Mouse (Mus musculus): ENCODE measurements around the gene Tk2. TPM values are rescaled to one million over a fixed set of nuclear protein-coding genes. Genes with fewer than 3 reads are reported as not detected.

Tk2 gene
- polyA plus RNA-seq, 1 experiment: 17.2 TPM

DNA sequence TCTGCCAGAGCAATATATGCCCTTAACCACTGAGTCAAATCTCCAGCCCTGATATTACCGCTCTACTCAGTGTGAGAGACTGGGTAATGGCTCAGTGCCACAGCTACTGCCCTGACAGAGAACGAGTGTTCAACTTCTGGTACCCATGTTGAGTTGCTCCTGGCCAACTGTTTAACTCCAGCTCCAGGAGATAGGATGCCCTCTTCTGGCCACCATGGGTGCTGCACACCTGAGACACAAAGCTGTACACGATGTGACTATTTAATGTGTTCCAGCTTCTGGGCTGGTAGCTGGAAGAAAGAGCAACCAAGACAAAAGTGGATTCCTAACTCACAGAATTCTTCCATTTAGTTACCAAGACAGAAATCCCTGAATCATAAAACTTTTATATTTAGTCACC lies 4.7 kb upstream of the Tk2 start:
- no peak overlapping the region for H3K9ac ChIP-seq (ENCODE audit: low read depth, poor library complexity, severe bottlenecking)
- H3K4me3 ChIP-seq (ENCODE audit: low read depth, low read length): no peak overlapping the region
- no peaks in the 10 kb centered on the region for H3K9me3 ChIP-seq (replicated peaks; ENCODE audit: control insufficient read depth, insufficient read depth, low read length, poor library complexity, severe bottlenecking)
- H3K27me3 ChIP-seq (ENCODE audit: control insufficient read depth, insufficient read depth, low read length, poor library complexity, severe bottlenecking): no peaks in the 10 kb centered on the region
- H3K27ac ChIP-seq (ENCODE audit: insufficient read depth, low read length): no peak overlapping the region
- peaks cover 2% of the 10 kb centered on the region for H3K36me3 ChIP-seq (ENCODE audit: control insufficient read depth, insufficient read depth, low read length, poor library complexity, severe bottlenecking)
- TF ChIP-seq CTCF (IDR thresholded peaks at IDR 0.05; ENCODE audit: low read depth, low read length): peak; percentile 81
- TF ChIP-seq EP300 (IDR thresholded peaks at IDR 0.05; ENCODE audit: insufficient read depth, low read depth, low read length): no peak
- H3K4me1 ChIP-seq (ENCODE audit: control insufficient read depth, insufficient read depth, low read length): no peaks in the 10 kb centered on the region

DNA sequence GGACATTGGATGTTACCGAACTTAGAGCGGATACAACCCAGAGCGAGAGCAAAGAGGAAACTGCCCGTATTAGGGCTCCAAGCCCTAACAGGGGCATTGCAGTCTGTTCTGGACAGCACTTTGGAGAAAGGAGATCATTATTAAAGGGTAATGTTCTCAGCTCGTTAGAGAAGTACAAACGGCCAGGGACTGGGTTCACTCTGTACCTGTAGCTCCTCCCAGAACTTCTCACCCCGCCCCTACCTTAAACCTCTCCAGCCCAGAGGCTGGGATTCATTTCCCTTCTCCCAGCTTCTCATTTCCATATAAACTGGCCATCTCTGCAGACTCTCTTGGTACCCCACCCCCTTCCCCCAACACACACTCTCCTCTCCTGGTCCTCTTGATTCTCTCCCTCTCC lies 3.1 kb upstream of the Tk2 start:
- no peak overlapping the region for H3K27ac ChIP-seq (ENCODE audit: insufficient read depth, low read length)
- H3K27me3 ChIP-seq (ENCODE audit: control insufficient read depth, insufficient read depth, low read length, poor library complexity, severe bottlenecking): no peaks in the 10 kb centered on the region
- no peak for TF ChIP-seq CTCF (IDR thresholded peaks at IDR 0.05; ENCODE audit: low read depth, low read length)
- TF ChIP-seq EP300 (IDR thresholded peaks at IDR 0.05; ENCODE audit: insufficient read depth, low read depth, low read length): no peak
- TF ChIP-seq POLR2A (IDR thresholded peaks at IDR 0.05; ENCODE audit: insufficient read depth, low read length): no peak
- no peaks in the 10 kb centered on the region for H3K36me3 ChIP-seq (ENCODE audit: control insufficient read depth, insufficient read depth, low read length, poor library complexity, severe bottlenecking)
- H3K4me1 ChIP-seq (ENCODE audit: control insufficient read depth, insufficient read depth, low read length): no peaks in the 10 kb centered on the region
- H3K4me3 ChIP-seq (ENCODE audit: low read depth, low read length): peak overlapping the region; percentile 95
- peak overlapping the region; percentile 60 for H3K9ac ChIP-seq (ENCODE audit: low read depth, poor library complexity, severe bottlenecking)
- H3K9me3 ChIP-seq (replicated peaks; ENCODE audit: control insufficient read depth, insufficient read depth, low read length, poor library complexity, severe bottlenecking): no peaks in the 10 kb centered on the region

DNA sequence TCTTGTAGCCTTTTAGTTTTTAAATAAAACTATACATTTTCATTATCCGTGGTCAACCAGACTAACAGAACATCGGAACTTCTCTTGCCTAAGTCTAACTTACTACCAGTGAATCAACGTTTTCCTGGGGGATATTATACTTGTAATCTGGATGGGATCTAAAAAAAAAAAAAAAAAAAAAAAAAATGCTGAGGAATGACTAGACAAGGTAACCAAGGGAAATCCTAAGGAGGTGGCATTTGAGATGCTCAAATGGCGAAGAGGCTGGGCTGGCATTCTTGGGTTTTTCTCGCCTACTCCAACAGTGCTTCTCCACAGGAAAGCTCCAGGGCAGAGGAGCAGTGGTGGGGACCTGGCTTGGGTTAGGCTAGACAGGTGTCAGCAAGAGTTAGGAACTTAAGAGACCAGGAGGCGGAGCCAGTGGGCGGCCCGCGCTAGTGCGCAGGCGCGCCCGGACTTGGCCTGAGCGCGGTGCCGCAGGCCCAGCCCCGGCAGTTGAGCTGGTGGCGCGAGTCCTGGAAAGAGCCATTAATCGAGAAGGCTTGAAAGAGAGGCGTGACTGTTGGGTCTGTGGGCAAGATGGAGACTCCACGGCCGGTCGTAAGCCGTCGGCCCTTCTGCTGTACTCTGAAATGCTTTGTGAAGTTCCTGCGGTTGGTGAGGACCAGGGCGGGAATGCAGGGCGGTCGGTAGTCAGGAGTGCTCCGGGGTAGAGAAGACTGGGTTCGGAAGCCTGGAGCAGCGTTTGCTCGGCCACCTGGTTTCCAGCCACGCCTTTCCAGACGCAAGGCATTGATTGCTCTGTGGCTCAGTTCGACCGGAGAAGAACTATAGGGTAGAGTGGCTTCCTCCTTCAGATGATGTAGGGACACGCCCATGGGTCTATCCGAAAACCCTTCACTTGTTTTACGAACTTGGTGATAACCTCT lies 2.3 kb upstream of the Tk2 start, which contains the start of gene Cklf:
Gene Cklf (plus strand): TSS at position 423 of the 929 bp plus-strand sequence.
- H3K9ac ChIP-seq (ENCODE audit: low read depth, poor library complexity, severe bottlenecking): peak within 1 kb of the TSS; percentile 60

DNA sequence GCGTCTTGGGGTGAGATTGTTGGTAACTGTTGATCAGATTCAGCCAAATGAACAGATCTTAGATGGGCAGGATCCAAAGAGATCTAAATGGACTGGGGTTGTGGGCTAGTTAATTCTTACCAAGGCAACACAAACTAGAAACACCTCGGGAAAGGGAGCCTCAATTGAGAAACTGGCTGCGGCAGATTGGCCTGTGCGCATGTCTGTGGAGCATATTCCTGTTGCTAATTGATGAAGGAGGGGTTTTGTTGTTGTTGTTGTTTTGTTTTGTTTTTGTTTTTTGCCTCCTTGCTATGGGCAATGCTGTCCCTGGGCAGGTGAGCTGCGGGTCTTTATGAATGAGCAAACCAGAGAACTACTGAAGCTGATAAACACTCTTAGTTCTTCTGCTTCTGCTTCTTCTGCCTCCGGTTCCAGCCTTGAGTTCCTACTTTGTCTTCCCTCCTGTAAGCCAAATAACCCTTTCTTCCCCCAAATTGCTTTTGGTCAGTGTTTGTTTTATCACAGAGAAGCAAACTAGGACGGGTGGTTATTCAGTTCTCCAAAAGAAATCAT lies 1.2 kb upstream of the Tk2 start:
- H3K36me3 ChIP-seq (ENCODE audit: control insufficient read depth, insufficient read depth, low read length, poor library complexity, severe bottlenecking): no peaks in the 10 kb centered on the region
- no peak overlapping the region for H3K4me3 ChIP-seq (ENCODE audit: low read depth, low read length)
- H3K4me1 ChIP-seq (ENCODE audit: control insufficient read depth, insufficient read depth, low read length): no peaks in the 10 kb centered on the region
- no peak overlapping the region for H3K9ac ChIP-seq (ENCODE audit: low read depth, poor library complexity, severe bottlenecking)
- H3K27me3 ChIP-seq (ENCODE audit: control insufficient read depth, insufficient read depth, low read length, poor library complexity, severe bottlenecking): no peaks in the 10 kb centered on the region
- H3K9me3 ChIP-seq (replicated peaks; ENCODE audit: control insufficient read depth, insufficient read depth, low read length, poor library complexity, severe bottlenecking): no peaks in the 10 kb centered on the region
- H3K27ac ChIP-seq (ENCODE audit: insufficient read depth, low read length): no peak overlapping the region
- TF ChIP-seq CTCF (IDR thresholded peaks at IDR 0.05; ENCODE audit: low read depth, low read length) (no peak), EP300 (IDR thresholded peaks at IDR 0.05; ENCODE audit: insufficient read depth, low read depth, low read length) (no peak), POLR2A (IDR thresholded peaks at IDR 0.05; ENCODE audit: insufficient read depth, low read length) (no peak)

More for the DNA sequence above, 2.3 kb upstream of the Tk2 start, which contains the start of gene Cklf:
- Histone ChIP-seq H3K36me3 (ENCODE audit: control insufficient read depth, insufficient read depth, low read length, poor library complexity, severe bottlenecking) (no peaks in the 10 kb centered on the region), H3K4me3 (ENCODE audit: low read depth, low read length) (peak within 1 kb of the TSS; percentile 95), H3K4me1 (ENCODE audit: control insufficient read depth, insufficient read depth, low read length) (no peaks in the 10 kb centered on the region), H3K27ac (ENCODE audit: insufficient read depth, low read length) (peak within 1 kb of the TSS; percentile 60), H3K27me3 (ENCODE audit: control insufficient read depth, insufficient read depth, low read length, poor library complexity, severe bottlenecking) (no peaks in the 10 kb centered on the region), H3K9me3 (replicated peaks; ENCODE audit: control insufficient read depth, insufficient read depth, low read length, poor library complexity, severe bottlenecking) (no peaks in the 10 kb centered on the region)
- TF ChIP-seq CTCF (IDR thresholded peaks at IDR 0.05; ENCODE audit: low read depth, low read length) (no peak), POLR2A (IDR thresholded peaks at IDR 0.05; ENCODE audit: insufficient read depth, low read length) (peak; percentile 96), EP300 (IDR thresholded peaks at IDR 0.05; ENCODE audit: insufficient read depth, low read depth, low read length) (0 out of 2 replicates have a peak, but pooled peaks have one; percentile 5)

DNA sequence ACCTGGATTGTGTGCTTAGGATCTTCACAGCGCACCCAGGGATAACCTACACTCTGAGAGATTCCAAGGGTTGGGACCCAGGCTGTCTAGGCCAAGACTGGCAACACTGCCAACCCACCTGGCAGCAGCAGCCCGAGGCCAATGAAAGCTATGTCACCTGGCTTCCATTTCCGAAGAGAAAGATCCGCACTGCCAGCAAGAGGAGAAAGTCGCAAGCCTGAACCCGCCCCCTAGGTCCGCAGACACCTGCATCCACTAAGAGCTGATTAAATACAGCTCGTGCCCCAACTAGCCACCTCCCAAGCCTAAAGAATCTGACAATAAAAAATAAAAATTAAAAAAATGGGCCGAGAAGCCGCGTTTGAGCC lies 466 bp downstream of the Tk2 start:
- Histone ChIP-seq H3K4me1 (ENCODE audit: control insufficient read depth, insufficient read depth, low read length) (no peaks in the 10 kb centered on the region), H3K9me3 (replicated peaks; ENCODE audit: control insufficient read depth, insufficient read depth, low read length, poor library complexity, severe bottlenecking) (no peaks in the 10 kb centered on the region), H3K36me3 (ENCODE audit: control insufficient read depth, insufficient read depth, low read length, poor library complexity, severe bottlenecking) (no peaks in the 10 kb centered on the region; the same call in 1 of the 2 replicates), H3K4me3 (ENCODE audit: low read depth, low read length) (peak overlapping the region; percentile 81), H3K9ac (ENCODE audit: low read depth, poor library complexity, severe bottlenecking) (peak overlapping the region; percentile 84), H3K27ac (ENCODE audit: insufficient read depth, low read length) (no peak overlapping the region), H3K27me3 (ENCODE audit: control insufficient read depth, insufficient read depth, low read length, poor library complexity, severe bottlenecking) (no peaks in the 10 kb centered on the region)
- TF ChIP-seq POLR2A (IDR thresholded peaks at IDR 0.05; ENCODE audit: insufficient read depth, low read length) (no peak), CTCF (IDR thresholded peaks at IDR 0.05; ENCODE audit: low read depth, low read length) (no peak), EP300 (IDR thresholded peaks at IDR 0.05; ENCODE audit: insufficient read depth, low read depth, low read length) (no peak)

Measured in ES-Bruce4 (cell line).